Mouse (Mus musculus) thymus, adult 2 months (tissue): Measurements from ENCODE around the gene Pld4.

Experiments
- CTCF ChIP-seq: fragments of 200-500 bp; IDR thresholded peaks from 2 replicates; pipeline ENCODE4 v1.5.1; 2012; ENCODE audit warnings: mild to moderate bottlenecking, control low read depth, low read length, moderate library complexity, borderline replicate concordance; ENCODE audit not compliant: control insufficient read depth, poor library complexity, insufficient read depth; ENCODE audit errors: extremely low read depth
- POLR2A ChIP-seq: fragments of 200-500 bp; IDR thresholded peaks from 2 replicates; pipeline ENCODE4 v1.6.1; 2012; ENCODE audit warnings: mild to moderate bottlenecking, low read length, control low read depth, moderate library complexity; ENCODE audit not compliant: control insufficient read depth, poor library complexity, insufficient read depth; ENCODE audit errors: extremely low read depth

- TF ChIP-seq POLR2A: no peak
- TF ChIP-seq CTCF: no peak
Measured at GRCm38 (mm10) chr12:112759471-112759870, 984 bp upstream of the Pld4 start.
